Mouse (Mus musculus): Measurements from ENCODE around the gene Gm10837.

The Gm10837 gene

DNA sequence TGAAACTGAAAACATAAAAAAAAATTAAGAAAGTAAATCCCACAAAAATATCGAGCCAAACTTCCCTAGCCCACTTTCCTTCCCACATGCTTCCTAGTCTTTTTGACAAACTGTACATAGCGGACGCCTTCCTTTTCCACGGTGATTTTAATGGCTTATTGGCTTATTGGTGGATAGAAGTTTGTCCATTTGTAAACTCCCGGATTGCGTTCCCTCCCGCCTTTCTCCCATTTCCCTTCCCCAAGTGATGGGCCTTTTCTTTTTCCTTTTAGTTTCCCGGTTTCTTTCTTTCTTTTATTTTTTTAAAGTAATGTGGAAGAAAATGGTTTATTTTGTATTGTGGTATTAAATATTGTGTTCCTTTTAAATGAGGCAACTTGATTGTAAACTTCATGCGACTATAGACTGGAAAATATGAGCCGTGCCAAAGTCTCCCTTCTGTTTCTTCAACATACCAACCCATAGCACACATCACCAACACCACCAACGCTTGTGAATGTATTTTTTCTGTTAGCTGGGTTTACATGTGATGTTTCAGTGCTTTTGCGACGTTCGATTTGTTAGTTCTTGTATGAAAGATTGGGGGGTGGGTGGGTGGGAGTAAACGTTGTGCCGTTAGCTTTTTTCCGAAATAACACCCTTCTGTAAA is 10.8 kb upstream of the Gm10837 start:
- no peak for DNase-seq (ENCODE audit: low spot score)

DNA sequence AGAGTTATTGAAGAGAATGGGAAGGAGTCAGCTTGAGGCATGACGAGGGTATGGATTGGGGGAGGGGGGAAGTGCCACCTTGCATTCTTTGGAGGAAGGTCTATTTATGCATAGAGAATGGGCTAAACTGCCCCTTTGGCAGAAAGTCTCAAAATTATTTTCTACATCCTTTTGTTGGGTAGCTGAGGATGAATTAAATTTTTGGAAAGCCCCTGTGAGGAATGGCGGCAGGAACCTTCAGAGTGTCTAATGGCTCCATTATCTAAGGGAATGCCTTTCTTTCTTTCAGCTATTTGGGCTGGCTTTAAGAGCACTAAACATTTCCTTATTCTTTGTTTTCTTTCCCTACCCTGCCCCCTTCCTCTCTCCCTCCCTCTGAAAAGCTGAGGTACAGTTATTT is 10.0 kb upstream of the Gm10837 start:
- DNase-seq (ENCODE audit: low spot score) = no peak

DNA sequence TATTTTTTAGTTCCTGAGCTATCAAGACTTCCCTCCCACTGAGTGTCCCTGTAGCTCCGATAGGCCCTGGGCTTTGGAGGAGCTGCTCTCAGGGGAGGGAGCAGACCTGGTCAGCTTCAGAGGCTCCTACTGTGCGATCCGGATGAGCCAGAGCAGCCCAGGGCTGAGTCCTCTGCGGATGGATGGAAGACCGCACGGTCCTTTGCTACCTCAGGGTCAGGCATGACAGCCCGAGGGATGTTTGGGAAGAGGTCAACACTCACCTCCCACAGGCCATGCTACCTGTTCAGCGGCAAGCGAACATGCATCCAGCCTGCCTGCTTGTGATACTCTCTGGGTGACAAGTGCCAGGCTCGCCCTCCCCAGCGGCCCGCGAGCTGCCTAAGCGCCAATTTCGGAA is 9.2 kb upstream of the Gm10837 start:
- DNase-seq (ENCODE audit: low spot score) = no peak

DNA sequence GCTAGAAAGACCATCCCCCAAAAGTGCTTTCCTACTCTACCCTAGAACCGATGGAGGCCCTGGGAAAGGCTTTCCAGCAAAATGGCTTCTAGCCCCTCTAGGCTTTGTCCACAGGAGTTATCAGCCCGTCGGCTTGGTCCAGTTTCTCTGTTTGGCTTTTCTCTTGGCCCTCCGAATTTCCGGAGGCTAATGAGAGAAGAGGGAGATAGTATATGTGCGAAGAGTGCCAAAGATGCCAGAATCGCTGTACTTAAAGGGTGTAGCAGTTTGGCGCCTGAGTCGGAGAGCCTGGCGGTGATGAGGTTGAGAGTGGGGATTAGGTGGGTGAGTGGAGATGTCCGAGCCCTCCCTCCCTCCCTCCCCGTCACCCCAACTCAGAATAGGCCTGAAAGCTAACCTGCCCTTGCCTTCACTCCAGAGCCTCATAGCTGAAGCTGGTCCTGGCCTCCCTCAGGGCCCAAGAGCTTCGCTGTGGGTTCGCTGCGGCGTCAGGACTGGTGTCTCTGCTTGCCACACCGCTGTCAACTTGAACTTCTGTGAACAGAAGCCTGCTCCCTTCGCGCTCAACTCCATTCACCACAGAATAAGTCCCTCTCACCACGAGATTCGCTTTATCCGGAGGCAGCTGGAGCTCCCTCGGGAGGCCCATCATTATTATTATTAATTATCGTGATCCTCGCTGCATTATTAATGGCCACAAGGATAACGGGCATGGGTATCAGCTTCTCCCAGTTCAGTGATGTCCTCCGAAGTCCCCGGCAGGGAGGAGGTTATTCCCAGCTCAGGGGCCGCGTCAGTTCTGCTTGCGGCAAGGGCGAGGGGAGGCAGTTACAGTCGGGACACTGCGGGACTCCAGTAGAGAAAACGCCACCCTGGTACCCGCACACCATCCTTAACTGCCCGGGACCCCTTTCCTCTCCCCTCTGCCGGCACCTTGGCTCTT is 8.0 kb upstream of the Gm10837 start:
- DNase-seq (ENCODE audit: low spot score) = no peak

DNA sequence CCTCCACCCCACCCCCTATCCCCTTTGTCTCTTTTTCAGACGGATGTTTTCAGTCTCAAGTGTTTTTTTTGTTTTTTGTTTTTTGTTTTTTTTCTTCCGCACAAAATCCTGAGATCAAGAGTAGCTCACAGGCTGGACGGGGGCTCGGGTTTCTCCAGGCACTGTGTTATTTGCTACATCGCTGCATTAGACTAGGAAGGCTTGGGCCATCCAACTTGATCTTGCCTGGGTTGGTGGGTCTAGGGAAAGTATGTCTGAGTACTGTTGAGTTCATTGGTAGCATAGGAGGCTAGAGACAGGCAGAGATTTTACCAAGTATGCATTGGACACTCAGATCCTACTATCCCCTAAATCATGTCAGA is 7.4 kb upstream of the Gm10837 start:
- DNase-seq (ENCODE audit: low spot score) = no peak

DNA sequence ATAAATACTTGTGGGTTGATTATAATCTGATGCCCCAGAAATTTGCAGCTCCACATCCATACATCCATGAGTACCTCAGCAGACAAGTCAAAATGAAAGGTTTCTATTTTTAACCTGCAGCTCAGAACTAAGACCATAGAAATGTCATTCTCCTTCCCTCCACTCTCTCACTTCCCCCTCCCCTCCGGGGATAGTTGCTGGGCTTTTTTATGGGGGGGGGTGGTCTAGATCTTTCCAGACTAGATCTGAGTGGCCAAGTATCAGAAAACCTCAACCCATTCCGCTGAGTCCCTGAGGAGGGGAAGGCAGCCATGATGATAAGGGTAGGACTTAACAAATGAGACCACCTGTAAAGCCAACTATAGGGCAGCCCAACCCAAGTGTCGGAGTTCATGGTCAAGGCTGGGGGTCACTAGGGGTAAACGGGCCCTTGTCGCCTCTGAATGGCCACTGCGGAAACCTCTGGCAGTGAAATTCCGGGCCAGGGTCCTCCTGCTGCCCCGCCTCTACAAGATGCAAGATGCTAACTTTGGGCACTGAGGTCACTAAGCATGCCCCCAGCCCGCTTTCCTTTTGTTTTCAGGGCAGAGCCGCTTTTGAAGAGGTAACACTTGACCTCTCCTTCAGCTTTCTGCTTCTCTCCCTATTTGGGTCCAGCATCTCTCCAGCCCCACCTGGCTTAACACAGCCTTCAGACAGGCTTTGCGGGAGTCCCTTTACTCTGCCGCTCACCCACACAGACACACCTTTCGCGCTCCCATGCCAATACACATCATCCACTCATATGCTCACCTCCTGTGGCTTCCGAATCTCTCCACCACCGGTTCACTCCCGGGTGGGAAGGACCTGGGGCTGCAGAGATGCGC is 6.6 kb upstream of the Gm10837 start:
- no peak for DNase-seq (ENCODE audit: low spot score)

DNA sequence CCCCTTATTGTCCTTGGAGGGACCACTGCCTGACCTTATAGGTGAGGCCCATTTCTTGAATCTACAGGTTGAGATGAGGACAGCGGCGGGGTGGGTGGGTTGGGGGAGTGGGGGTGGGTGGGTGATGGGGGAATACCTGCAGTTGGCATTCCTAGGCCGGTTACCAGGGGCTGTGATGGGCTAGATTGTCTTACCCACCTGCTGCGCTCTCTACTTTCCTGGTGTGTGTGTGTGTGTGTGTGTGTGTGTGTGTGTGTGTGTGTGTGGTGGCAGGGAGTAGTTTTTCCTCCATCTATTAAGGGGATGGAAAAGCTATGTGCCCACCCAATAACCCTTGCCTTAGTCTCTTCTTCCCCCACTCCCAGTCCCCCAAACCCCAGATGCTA is 5.9 kb upstream of the Gm10837 start:
- DNase-seq (ENCODE audit: low spot score) = no peak

DNA sequence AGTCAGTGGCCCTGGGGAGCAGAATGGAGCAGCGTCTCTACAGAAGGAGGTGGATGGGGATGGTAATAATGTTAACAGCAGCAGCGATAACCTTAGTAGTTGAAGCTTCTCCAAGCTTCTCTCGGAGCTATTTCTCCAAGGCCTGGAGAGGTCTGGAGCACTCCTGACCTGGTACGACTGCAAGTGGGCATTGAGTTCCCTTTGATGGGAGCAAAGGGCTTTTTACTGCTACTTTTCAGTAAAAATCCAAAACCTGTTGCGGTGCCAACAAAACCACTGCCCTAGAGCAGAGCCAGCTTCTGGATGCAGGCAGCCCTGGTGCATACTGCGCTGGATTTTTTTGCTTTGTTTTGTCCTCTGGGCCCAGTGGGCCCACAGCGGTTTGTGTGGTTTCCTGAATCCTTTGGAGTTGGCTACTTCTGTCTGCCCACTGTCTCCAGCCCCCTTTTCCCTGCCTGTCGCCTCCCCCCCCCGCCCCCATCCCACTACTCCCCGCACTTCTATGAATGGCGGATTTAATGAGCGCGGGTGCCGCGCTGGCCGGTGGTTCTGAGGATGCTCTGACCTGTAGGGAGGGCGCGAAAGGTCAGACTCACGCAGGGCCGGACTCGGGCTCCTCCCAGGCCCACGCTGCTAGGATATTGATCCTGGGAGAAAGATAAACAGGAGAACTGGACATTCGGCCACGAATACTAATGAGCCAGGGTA is 5.4 kb upstream of the Gm10837 start:
- no peak for DNase-seq (ENCODE audit: low spot score)

DNA sequence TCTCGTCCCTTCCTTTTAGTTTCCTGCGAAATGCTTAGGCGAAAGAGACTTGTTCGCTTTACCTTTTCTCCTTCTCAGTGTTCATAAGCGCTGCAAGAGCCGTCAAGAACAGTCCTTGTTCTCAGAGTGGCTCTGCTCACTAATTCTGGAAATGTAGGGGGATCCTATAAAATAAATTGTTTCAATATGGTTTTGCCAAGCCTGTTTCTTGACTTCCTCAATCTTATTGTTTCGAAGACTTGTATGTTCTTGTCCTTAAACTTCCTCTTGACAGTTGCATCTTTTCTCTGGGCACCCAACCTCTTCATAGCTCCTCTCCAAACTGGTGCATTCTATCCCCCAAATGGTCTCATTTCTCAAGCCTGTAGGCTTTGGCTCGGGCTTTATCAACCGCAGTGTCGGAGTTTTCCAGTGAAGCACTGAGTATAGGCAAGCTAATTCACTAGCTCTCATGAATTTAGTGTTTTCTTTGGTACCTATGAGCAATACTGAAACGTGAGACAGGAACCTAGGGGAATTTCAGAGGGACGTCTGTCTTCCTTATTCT is 4.7 kb upstream of the Gm10837 start:
- no peak for DNase-seq (ENCODE audit: low spot score)

DNA sequence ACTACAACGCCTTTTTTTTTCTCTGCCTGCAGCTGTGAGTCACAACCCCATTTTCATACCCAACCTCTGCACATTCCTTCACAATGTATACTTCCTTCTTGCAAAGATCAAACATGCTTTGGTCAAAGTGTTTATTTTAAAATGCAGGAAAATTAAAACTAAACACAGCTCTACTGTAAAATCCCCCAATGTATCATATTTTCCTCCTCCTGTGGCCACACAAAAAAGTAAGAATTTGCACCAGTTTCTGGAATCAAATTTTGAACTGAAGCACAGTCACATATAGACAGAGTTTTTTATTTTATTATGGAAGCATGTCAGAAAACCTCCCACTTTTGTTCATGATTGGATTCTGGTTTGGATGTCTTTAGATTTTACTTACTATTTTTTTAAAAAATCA is 3.8 kb upstream of the Gm10837 start:
- no peak for DNase-seq (ENCODE audit: low spot score)

DNA sequence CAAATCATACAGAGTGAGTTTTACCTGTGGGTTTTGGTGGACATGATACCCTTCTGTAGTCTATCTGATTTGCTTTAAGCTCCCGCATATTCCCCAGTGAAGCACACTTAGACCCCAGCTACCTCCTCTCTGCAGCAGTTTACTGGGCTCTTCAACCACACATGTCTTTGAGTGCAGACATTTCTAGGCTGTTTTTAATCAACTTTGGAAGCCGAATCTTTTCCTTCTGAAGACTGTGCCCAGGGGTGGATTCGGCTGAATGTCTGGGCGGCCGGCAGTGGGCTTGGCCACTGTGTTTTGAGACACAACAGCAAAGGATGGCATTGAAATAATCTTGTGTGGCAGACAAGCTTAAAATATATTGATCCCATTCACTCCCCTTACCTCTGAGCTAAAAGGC is 3.0 kb upstream of the Gm10837 start:
- DNase-seq (ENCODE audit: low spot score) = no peak

DNA sequence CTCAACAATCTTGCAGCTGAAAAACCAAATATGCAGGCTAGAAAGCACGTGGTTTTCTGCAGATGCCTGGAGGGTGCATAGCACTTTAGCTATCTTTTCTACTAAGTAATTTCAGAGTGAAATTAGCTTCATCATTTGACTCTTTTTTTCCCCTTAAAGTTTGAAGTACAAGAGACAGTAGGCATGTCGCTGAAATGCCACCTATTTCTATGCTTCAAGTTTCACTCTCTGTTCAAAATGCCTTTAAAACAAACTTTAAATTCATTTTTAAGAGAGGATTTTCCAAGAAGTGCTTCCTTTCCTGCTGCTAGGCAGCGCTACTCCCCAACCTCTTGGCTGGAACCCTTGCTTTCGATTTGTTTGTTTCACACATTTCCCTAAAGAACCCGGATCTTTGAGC is 1.3 kb upstream of the Gm10837 start:
- DNase-seq (ENCODE audit: low spot score) = no peak

DNA sequence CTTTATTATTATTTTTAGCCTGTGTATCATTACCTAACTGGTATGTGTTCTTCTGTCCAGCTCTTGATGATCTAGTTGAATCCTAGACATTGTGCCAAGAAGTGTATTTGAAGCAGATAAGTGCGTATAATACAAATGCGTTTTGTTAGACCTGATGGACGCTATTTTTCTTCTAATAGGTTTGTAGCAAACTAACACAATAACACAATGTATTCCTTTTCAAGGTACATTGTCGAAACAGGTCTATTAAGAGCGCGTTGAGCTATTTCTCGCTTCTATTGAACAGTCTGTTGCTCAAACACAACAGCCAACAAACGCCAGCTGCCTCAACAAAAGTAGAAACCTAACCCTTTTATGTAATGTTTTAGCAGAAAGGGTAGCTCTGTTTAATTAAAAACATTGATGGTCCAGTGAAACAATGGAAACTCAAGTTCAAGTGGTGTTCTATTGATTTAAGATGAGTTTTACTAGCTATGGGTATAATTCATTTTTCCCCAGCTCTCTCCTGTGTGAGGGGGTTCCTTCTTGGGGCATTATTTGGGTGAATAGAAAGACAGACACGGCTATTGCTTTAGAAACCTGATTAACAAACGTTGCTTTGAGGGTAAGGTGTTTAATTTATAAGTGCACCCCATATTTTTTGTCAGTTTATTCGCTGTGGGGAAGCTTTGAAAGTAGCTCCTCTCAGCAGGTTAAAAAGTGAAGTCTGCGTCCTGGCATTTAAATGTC is 536 bp upstream of the Gm10837 start:
- DNase-seq (ENCODE audit: low spot score) = no peak

DNA sequence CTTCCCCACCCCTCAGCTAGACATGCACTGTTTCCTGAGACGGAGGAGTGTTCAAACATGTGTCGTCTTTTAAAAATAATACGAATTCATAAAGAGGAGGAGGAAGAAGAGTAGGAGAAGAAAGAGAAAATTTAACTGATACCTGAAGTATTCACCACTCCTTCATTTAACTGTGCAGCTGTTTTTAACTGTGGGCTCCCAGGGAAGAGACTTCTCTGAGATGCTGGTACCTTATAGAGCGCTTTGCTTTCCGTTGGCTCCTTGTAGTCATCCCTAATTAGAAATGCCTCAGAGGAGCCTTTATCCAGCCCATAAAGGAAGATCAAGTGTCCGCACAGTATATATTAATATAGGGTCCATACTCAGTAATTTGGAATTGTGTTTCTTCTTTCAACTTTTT is 1.1 kb downstream of the Gm10837 start:
- no peak for DNase-seq (ENCODE audit: low spot score)

DNA sequence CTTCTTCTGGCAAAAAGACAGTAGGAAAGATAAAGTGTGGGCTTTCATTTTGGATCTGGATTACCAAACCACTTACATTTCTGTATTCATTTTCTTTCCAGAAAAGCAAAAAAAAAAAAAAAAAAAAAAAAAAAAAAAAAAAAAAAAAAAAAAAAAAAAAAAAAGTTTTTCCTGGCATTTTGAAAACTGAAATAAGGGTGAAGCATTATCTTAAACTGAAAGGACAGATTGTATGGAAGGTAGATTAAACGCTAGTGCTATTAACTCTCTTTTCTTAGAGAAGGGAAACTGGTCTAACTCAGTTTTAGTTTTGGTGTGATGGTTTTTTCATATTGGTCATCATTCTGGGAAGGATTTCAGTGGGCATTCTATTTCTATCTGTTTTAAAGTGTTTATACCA is 1.6 kb downstream of the Gm10837 start:
- DNase-seq (ENCODE audit: low spot score) = no peak

DNA sequence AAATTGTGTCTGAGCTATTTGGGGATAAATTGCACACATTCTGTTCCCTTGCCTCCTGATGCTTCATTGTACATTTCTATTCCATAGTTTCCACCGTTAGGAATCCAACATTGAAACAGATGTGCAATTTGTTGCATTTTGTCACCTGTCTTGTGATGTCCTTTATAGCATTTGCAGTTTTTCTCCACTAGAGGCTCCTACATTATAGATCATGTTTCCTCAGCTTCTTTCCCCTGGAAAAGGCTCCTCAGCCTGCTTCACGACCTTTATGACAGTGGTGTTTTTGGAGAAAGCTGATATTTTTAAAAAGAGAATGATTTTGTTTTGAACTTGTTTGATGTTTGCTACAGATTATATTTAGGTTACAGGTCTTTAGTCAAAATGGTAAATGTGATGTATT is 18.7 kb downstream of the Gm10837 start:
- no peak for DNase-seq (ENCODE audit: low spot score)

DNA sequence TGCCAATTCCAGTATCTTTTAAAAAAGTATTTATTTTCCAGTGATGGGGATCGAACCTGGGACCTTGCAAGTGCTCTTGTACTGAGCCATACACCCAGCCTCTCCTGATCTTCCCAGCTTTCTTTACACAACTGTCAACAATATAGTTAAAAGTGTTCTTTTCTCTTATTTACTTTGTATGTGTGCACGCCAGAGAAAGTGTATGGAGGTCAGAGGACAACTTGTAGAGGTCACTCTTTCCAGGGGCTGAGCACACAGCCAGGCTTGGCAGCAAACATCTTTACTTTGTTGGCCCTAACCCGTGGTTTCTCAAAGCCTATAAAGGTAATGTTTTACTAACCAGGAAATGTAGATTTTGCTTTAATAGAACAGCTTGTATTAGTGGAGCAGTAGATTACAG is 21.1 kb downstream of the Gm10837 start:
- no peak for DNase-seq (ENCODE audit: low spot score)

DNA sequence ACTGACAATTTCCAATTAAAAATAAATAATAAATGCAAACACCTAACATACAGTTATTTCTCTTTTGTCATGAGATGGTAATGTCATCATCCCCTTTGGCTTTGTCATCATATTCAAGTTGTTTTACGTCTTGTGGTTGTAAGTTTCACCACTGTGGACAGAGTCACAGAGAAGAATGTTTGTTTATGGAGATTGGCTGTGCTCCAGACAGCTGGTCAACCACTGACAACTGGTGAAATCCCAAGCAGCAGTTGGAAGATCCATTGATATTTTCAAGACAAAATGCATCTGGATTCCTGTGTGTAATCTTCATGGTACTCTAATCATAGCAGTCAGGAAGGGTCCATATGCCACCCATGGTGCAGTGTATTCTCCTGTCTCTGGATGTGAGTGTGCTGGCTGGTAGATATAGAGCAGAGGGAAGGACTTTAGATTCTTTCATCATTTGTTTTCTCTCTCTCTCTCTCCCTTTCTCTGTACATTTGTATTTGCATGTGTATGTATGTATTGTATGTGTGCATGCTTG is 23.2 kb downstream of the Gm10837 start:
- no peak for DNase-seq (ENCODE audit: low spot score)

DNA sequence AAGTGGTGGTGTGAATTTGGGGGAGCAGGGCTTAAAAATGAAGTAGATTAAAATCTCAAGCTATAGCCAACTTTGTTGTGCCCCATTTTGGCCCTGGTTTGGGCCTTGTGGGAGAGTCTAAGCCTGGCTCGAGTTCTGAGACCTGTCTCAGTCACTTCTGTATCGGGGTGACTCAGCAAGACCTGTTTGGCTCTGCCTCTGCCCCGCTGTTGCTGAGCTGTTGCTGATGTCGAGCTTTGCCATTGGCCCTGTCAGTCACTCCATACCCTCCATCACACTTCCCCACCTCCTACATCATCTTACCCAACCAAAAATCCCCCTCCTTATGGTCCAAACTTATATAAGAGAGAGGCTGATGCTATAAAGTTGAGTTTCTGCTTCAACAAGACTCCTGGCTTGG is 38.1 kb downstream of the Gm10837 start:
- DNase-seq (ENCODE audit: low spot score) = no peak

DNA sequence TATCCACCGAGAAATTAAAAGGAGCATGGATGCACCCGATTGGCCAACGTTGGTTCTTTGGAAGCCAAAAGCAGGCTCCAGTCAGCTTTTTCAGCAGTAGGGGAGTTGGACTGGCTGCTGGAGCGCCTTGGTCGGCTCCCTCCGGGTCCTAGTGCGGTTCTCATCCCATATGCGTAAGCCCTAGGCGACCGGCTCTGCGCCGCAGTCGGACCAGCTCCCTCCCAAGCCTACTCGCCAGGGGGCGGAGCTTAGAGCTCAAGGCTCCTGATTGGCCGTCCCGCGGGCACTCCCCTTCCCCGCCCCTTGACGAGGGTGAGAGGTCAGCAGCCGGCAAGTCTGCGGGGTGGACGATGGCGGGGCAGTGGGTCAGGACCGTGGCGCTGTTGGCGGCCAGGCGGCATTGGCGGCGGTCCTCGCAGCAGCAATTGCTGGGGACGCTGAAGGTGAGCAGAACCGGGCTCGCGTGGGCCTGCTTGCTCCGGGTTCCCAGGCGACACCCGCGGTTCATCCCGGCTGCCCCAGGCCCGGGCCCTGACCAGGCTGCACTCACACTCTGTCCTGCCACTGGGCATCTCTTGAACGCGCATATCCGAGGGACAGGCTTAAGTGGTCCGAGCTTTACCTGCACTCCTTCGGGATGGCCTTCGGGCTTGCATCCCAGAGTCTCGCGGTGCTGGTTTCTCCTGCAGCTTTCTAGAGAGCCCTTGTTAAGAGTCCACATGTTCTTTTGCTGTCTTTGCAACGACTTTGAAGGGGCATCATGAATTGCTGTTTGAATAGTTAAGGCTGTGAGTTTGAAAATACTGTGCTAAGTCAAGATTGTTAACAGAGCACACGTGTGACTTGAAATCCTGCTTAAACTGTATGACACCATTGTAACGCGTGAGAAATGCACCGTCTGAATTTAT is 43.9 kb downstream of the Gm10837 start, which contains the start of gene Pcca:
Gene Pcca (plus strand): TSS at position 308 of the 908 bp plus-strand sequence.
- peak; percentile 92 for DNase-seq (ENCODE audit: low spot score)

Measured in ovary, postnatal 10 days (tissue).